Mouse (Mus musculus): ENCODE measurements around the gene Tedc1.

Tedc1 gene

GRCm38 (mm10) chr12:113138901-113139864 is 17.0 kb upstream of the Tedc1 start:
- no peak for DNase-seq (ENCODE audit: low read depth, low spot score)

- peak; percentile 87 for DNase-seq (ENCODE audit: low read depth, low spot score)
Observed at GRCm38 (mm10) chr12:113139908-113140615, 16.2 kb upstream of the Tedc1 start, which contains the start of gene Crip2. Gene Crip2, plus strand, starts transcription at chr12:113140236.

DNA sequence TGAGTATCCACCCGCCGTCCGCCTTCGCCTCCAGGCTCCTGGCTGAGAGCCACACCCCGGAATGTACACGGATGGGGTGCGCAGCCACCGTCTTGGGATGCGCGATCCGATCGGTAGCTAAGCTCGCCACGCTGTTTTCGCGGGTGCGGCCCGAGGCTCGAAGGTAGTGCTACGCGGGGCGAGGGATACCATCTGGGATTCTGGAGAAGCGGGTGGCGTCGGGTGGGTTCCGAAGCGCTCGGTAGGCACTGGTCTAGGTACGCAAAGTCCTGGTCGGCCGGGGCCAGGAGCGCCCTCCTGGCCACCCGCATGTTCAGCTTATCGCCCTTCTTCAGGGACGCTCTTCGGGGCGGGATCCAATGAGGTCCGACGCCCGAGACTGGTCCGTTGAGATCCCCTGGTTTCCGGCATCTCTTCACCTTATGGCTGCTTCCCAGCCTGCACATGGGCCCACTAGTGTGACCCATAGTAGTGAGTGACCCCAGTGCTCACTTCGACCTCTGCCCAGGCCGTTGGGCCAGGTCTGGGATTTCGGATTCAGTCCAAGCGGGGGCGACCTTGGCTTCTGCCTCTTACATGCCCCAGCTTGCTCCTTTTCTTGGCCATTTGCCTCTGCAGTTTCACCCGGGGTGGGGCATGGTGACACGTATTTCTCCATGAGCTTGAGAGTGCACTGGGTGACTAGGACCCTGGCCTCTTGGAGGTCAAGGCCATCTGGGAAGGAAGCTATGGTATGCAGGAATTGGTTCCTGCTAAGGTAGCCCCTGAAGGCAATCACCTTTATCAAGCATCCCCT is 15.4 kb upstream of the Tedc1 start:
- no peak for DNase-seq (ENCODE audit: low read depth, low spot score)

GRCm38 (mm10) chr12:113141531-113141973 is 14.7 kb upstream of the Tedc1 start:
- no peak for DNase-seq (ENCODE audit: low read depth, low spot score)

DNA sequence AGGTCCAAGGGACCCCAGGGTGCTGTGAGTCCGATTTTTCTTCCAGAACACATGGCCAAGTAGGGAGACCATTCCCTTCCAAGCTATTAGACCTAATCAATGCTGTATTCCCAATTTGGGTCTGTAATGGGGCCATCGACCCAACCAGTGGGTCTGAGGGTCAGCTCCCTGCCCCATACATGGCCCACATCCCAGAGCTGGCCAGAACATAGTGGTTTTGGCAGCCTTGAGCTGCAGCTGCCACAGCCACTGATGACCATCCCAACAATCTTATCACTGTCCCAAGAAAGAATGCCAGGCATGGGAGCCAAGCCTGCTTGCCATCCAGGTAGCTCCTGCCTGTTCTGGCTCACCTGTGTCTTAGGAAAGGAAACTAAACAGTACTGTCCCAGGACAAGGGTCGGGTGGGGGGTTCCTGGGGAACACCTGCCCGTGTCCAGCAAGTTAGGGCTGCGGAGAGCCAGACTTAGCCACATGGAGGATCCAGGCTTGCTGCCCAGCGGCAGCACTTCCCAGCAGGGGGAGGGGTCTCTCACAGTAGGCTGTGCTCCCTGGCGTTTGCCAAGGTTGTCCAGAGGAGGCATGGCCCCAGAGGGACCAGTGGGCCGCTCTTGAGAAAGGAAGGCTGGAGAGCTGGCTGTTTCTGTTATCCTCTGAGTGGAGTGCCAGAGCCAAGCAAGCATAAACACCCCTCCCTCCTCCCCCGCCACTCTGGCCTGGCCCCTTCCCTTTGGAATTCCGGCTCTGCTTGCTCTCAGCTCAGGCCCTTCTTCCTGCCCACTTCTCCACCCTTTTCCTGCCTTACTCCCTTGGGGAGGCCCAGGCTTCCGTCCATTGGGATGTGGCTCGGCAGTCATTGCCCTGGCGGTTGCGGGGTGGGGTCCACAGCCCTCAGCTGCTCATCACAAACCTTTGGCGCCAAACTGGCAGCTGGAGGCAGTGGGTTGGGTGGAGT is 13.9 kb upstream of the Tedc1 start:
- peak; percentile 42 for DNase-seq (ENCODE audit: low read depth, low spot score)

DNA sequence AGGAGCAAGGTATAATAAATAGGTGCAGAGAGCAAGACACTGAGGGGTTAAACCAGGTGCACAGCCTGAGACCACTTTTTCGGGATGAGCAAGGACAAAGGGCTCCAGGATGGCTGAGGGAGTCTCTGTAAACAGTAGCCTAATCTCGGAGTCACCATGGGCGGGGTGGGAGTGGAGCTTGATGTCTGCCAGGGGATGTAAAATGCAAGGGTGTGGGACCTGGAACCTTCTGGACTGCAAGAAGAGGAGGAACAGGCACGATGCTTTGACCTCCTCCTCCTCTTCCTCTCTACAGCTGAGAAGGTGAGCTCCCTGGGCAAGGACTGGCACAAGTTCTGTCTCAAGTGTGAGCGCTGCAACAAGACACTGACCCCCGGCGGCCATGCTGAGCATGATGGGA is 13.1 kb upstream of the Tedc1 start:
- DNase-seq (ENCODE audit: low read depth, low spot score): no peak

DNA sequence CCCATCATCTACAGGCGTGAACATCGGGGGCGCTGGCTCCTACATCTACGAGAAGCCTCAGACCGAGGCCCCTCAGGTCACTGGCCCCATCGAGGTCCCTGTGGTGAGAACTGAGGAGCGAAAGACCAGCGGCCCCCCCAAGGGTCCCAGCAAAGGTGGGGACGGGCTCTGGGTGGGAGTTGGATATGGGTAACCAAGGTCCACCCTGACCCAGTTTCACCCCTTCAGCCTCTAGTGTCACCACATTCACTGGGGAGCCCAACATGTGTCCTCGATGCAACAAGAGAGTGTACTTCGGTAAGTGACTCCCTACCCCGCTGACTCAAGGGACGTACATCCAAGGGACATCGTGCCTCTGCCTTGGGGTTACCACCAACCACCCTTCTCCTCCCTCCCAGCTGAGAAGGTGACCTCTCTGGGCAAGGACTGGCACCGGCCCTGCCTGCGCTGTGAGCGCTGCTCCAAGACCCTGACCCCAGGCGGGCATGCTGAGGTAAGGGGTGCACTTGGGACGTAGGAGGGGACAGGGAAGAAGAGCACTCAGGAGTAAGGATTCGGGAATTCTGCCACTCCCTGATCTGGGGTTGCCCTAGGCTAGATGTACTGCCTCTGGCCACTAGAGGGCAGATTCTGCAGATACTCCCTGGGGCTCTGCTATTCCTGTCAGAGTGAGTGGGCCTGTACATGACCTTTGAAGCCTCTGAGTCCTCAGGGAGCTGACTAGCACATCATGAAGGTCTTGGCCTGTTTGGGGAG is 12.0 kb upstream of the Tedc1 start:
- no peak for DNase-seq (ENCODE audit: low read depth, low spot score)

DNA sequence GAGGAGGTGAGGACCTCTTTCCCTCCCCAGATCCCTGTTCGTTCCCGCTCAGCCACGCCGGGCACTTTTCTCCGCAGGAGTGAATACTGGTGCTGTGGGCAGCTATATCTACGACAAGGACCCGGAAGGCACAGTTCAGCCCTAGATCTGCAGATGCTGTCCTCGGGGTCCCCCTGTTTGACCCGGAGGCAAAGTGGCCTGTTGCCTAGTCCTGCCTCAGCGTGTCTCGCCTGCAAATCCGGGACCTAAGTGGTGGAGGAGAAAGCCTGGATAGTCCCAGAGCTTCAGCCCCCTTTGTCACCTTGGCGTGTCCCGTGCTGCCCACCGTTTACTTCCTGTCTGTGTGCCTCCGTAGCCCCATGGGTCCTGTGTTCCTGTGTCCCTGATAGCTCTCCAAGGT is 11.3 kb upstream of the Tedc1 start:
- DNase-seq (ENCODE audit: low read depth, low spot score): no peak

- DNase-seq (ENCODE audit: low read depth, low spot score): no peak
Observed at GRCm38 (mm10) chr12:113145591-113145990, 10.6 kb upstream of the Tedc1 start.

DNA sequence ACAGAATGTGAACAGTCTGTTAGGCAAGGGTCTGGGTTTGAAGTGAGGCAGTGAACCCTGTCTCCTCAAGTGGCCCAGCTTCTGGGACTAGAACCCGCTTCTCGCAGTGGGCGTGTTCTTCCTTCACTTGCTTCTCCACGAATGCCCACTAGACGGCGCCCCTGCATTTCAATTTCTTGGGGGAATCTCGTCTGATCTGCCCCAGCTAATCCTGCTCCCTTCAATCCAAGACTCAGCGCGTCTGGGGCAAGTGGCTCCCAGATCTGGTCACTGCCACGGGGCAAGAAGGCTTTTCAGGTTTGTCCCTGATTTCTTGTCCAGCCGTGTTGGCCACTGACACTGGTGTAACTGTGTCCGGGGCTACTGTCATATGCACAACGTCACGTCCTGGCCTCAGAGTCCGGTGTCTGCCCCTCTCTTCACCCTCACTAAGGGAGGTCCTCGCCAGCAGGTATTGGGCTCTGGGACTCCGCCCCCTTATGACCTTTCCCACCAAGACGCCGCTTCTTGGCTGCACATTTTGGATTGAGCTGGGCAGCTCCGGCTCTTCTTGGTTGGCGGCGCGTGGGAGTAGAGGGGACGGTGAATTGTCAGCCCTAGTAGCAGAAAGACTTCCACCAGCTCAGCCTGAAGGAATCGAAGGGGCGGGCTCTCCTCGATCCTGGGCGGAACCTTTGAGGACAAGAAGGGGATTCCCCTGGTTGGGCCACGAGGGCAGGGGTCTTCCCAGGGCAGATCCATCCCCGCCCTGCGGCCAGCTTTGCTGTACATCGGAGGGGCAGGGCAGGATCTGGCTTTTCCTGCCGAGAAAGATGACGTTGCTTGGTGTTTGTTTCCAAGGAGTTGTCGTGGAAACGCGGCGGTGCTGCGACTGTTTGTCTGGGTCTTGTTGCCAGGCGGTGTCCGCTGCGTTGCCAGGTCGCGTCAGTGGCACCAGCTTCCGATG is 9.8 kb upstream of the Tedc1 start, which contains the start of gene Crip1:
TSS of gene Crip1 (plus strand) at position 205 of the 946 bp plus-strand sequence.
- DNase-seq (ENCODE audit: low read depth, low spot score): no peak

GRCm38 (mm10) chr12:113147481-113147880 is 8.7 kb upstream of the Tedc1 start:
- no peak for DNase-seq (ENCODE audit: low read depth, low spot score)

DNA sequence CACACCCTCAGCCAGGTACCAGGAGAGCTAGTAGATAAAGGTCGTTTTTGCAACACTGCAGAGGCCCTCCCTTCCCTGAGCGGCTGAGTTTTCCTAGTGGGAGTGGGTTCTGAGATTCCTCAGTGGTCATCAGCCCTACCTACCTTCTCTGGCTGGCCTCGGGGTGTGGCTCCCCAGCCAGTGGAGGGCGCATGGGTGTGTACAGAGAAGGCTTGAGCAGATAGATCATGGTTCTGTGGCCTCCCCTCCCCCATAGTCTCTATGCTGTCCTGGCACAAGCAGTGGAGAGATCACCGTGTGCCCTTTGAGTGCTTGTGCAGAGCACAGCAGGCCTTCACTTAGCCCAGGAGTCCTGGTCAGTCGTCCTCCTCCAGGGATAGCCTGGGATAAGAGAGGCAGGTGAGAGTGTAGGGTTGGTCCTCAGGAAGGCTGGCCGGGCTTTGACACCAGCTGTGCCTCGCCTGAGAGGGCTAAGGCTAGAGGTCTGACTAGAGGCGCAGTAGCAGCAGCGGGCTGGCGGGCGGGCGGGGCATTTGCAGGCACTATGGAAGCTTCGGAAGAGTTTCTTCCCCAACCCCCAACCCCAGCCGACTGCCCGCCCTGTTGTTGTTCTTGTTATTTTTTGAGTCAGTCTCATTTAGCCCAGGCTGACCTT is 7.7 kb upstream of the Tedc1 start:
- DNase-seq (ENCODE audit: low read depth, low spot score): no peak

- no peak for DNase-seq (ENCODE audit: low read depth, low spot score)
Observed at GRCm38 (mm10) chr12:113149341-113149740, 6.9 kb upstream of the Tedc1 start.

- DNase-seq (ENCODE audit: low read depth, low spot score): no peak
Observed at GRCm38 (mm10) chr12:113149896-113150295, 6.3 kb upstream of the Tedc1 start.

DNA sequence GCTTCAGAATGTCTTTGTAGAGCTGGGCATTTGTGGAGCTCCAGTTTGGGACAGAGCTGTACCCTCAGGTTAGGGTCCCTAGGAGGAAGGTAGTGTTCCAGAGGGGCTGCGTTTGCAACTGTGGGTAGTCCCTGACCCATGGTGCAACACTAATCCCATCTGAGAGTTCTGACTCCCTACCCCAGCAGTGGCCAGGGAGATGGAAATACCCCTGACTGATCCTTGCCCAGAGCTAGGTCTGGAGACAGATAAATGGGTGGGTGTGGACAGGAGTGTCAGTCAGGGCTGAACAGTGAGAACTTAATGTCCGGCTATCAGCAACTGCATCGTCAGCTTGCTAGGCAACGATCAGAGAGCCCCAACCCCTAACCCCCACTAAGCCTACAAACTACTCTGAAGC is 5.6 kb upstream of the Tedc1 start:
- DNase-seq (ENCODE audit: low read depth, low spot score): no peak

- DNase-seq (ENCODE audit: low read depth, low spot score): no peak
Observed at GRCm38 (mm10) chr12:113151046-113151445, 5.2 kb upstream of the Tedc1 start.

GRCm38 (mm10) chr12:113151661-113152271 is 4.5 kb upstream of the Tedc1 start:
- DNase-seq (ENCODE audit: low read depth, low spot score): no peak

GRCm38 (mm10) chr12:113152272-113152661 is 4.0 kb upstream of the Tedc1 start:
- DNase-seq (ENCODE audit: low read depth, low spot score): no peak

Data from brain, embryonic 18.5 days (tissue).